Mouse (Mus musculus) kidney, embryonic 15.5 days (tissue): Measurements from ENCODE around the gene Arhgap9. TPM values are rescaled to one million over a fixed set of nuclear protein-coding genes. Genes with fewer than 3 reads are reported as not detected.

Experiments
- ATAC-seq: fragments of 200-750 bp; cut with Nextera tagmentation; replicated peaks from 2 replicates; pipeline ENCODE4 v1.8.0; 2017; ENCODE audit warnings: moderate TSS enrichment; ENCODE audit not compliant: low FRiP score
- H3K27ac ChIP-seq: fragments of 300-500 bp; sonication (generic); 2 replicates; pipeline ENCODE4 v1.5.1; 2015; ENCODE audit warnings: mild to moderate bottlenecking, inconsistent platforms
- H3K27me3 ChIP-seq: fragments of 300-500 bp; sonication (generic); 2 replicates; pipeline ENCODE4 v1.6.1; 2015; ENCODE audit warnings: inconsistent platforms
- H3K36me3 ChIP-seq: fragments of 300-500 bp; sonication (generic); 2 replicates; pipeline ENCODE4 v1.6.1; 2015; ENCODE audit warnings: inconsistent platforms
- H3K4me1 ChIP-seq: fragments of 300-500 bp; sonication (generic); 2 replicates; pipeline ENCODE4 v1.6.1; 2015; ENCODE audit warnings: inconsistent platforms
- H3K4me2 ChIP-seq: fragments of 300-500 bp; sonication (generic); 2 replicates; pipeline ENCODE4 v1.6.1; 2015; ENCODE audit warnings: moderate library complexity, mild to moderate bottlenecking, inconsistent platforms
- H3K4me3 ChIP-seq: fragments of 300-500 bp; sonication (generic); replicated peaks from 2 replicates; pipeline ENCODE4 v1.5.1; 2015; ENCODE audit warnings: mild to moderate bottlenecking, inconsistent platforms
- H3K9ac ChIP-seq: fragments of 300-500 bp; sonication (generic); 2 replicates; pipeline ENCODE4 v1.6.1; 2015; ENCODE audit warnings: mild to moderate bottlenecking, inconsistent platforms
- H3K9me3 ChIP-seq: fragments of 300-500 bp; sonication (generic); replicated peaks from 2 replicates; pipeline ENCODE4 v1.6.1; 2016; ENCODE audit warnings: inconsistent platforms
- WGBS: fragments of 180-500 bp; shearing (Covaris S2); methylation state at CpG from one replicate; pipeline ENCODE4 v1.1.7; 2015; ENCODE audit warnings: mixed read lengths; 5-methylcytosine and 5-hydroxymethylcytosine counted together
- polyA plus RNA-seq: library from polyadenylated mRNA; unstranded; fragments of >200 nt; fragmentation: Nextera tagmentation; extraction: Ambion mirVana; gene quantifications from 2 replicates; pipeline ENCODE4 v1.2.1, GENCODE M21; 2015

Gene Arhgap9
- polyA plus RNA-seq, 1 experiment from 2014 or later: 3.1 TPM

- 0 out of 2 replicates have a peak overlapping the region, but pooled peaks have one; percentile 4 for H3K4me3 ChIP-seq
- no peak overlapping the region for H3K4me2 ChIP-seq
- H3K9ac ChIP-seq: no peak overlapping the region
- H3K4me1 ChIP-seq: peaks cover 33% of the 10 kb centered on the region
- H3K27ac ChIP-seq: no peak overlapping the region
- H3K27me3 ChIP-seq: peaks cover 60% of the 10 kb centered on the region
- no peak for ATAC-seq
- H3K36me3 ChIP-seq: peaks cover 13% of the 10 kb centered on the region; the same call in 1 of the 2 replicates
- 52% methylated on average over 18 of the region's 18 CpGs for WGBS
- no peaks in the 10 kb centered on the region for H3K9me3 ChIP-seq
Observed at GRCm38 (mm10) chr10:127327461-127328145, 5.8 kb downstream of the Arhgap9 start.

- H3K9me3 ChIP-seq: no peaks in the 10 kb centered on the region
- peaks cover 22% of the 10 kb centered on the region for H3K4me1 ChIP-seq
- 70% methylated on average over 7 of the region's 7 CpGs for WGBS
- peaks cover 44% of the 10 kb centered on the region for H3K27me3 ChIP-seq
- H3K9ac ChIP-seq: no peak overlapping the region
- H3K4me2 ChIP-seq: no peak overlapping the region
- no peak overlapping the region for H3K4me3 ChIP-seq
- no peak overlapping the region for H3K27ac ChIP-seq
- no peak for ATAC-seq
- H3K36me3 ChIP-seq: peaks cover 28% of the 10 kb centered on the region
Observed at GRCm38 (mm10) chr10:127330212-127330611, 8.4 kb downstream of the Arhgap9 start.

GRCm38 (mm10) chr10:127332211-127332874 lies 10.6 kb downstream of the Arhgap9 start:
- H3K4me2 ChIP-seq: peak overlapping the region; percentile 46
- 33% methylated on average over 31 of the region's 31 CpGs for whole genome bisulfite sequencing
- no peak for ATAC-seq
- no peak overlapping the region for H3K27ac ChIP-seq
- H3K9ac ChIP-seq: no peak overlapping the region
- H3K27me3 ChIP-seq: peaks cover 24% of the 10 kb centered on the region
- peaks cover 44% of the 10 kb centered on the region for H3K36me3 ChIP-seq
- 0 out of 2 replicates have a peak, but pooled peaks cover 4% of the 10 kb centered on the region for H3K4me1 ChIP-seq
- 0 out of 2 replicates have a peak overlapping the region, but pooled peaks have one; percentile 10 for H3K4me3 ChIP-seq
- H3K9me3 ChIP-seq: no peaks in the 10 kb centered on the region

- Histone ChIP-seq H3K27me3 (peaks cover 18% of the 10 kb centered on the region), H3K4me2 (no peak overlapping the region), H3K27ac (no peak overlapping the region), H3K9me3 (no peaks in the 10 kb centered on the region), H3K4me1 (no peaks in the 10 kb centered on the region), H3K4me3 (no peak overlapping the region), H3K36me3 (peaks cover 49% of the 10 kb centered on the region), H3K9ac (no peak overlapping the region)
- no peak for ATAC-seq
- 74% methylated on average over 5 of the region's 5 CpGs for WGBS
Observed at GRCm38 (mm10) chr10:127333152-127333551, 11.4 kb downstream of the Arhgap9 start.

GRCm38 (mm10) chr10:127335271-127335670 lies 13.5 kb downstream of the Arhgap9 start:
- WGBS: 78% methylated on average over 1 of the region's 1 CpGs
- Histone ChIP-seq H3K9ac (no peak overlapping the region), H3K9me3 (no peaks in the 10 kb centered on the region), H3K27me3 (0 out of 2 replicates have a peak, but pooled peaks cover 5% of the 10 kb centered on the region), H3K27ac (no peak overlapping the region), H3K4me1 (peaks cover 14% of the 10 kb centered on the region), H3K4me3 (no peak overlapping the region), H3K36me3 (peaks cover 49% of the 10 kb centered on the region), H3K4me2 (no peak overlapping the region)
- no peak for ATAC-seq

- Histone ChIP-seq H3K9me3 (no peaks in the 10 kb centered on the region), H3K27ac (no peak overlapping the region), H3K4me2 (no peak overlapping the region), H3K27me3 (peaks cover 15% of the 10 kb centered on the region), H3K4me1 (peaks cover 31% of the 10 kb centered on the region), H3K9ac (no peak overlapping the region), H3K36me3 (peaks cover 40% of the 10 kb centered on the region), H3K4me3 (no peak overlapping the region)
- no peak for ATAC-seq
- 64% methylated on average over 5 of the region's 5 CpGs for WGBS
Observed at GRCm38 (mm10) chr10:127336952-127337351, 15.2 kb downstream of the Arhgap9 start.

- no peak overlapping the region for H3K4me2 ChIP-seq
- no peak overlapping the region for H3K9ac ChIP-seq
- H3K36me3 ChIP-seq: peaks cover 37% of the 10 kb centered on the region
- H3K9me3 ChIP-seq: no peaks in the 10 kb centered on the region
- H3K27ac ChIP-seq: no peak overlapping the region
- H3K4me3 ChIP-seq: no peak overlapping the region
- H3K27me3 ChIP-seq: peaks cover 17% of the 10 kb centered on the region
- 86% methylated on average over 6 of the region's 6 CpGs for WGBS
- peaks cover 37% of the 10 kb centered on the region for H3K4me1 ChIP-seq
- ATAC-seq: no peak
Observed at GRCm38 (mm10) chr10:127337536-127338099, 15.9 kb downstream of the Arhgap9 start.

- under 1% methylated on average over 27 of the region's 31 CpGs for WGBS
- Histone ChIP-seq H3K9me3 (no peaks in the 10 kb centered on the region), H3K4me1 (peaks cover 38% of the 10 kb centered on the region), H3K9ac (peak overlapping the region; percentile 53), H3K36me3 (peaks cover 25% of the 10 kb centered on the region), H3K4me3 (peak overlapping the region; percentile 61), H3K27ac (peak overlapping the region; percentile 93), H3K4me2 (peak overlapping the region; percentile 97), H3K27me3 (peaks cover 17% of the 10 kb centered on the region)
- peak; percentile 68 for ATAC-seq
Observed at GRCm38 (mm10) chr10:127338930-127339682, 17.3 kb downstream of the Arhgap9 start.

- peak overlapping the region; percentile 93 for H3K27ac ChIP-seq
- WGBS: under 1% methylated on average over 41 of the region's 42 CpGs
- H3K9ac ChIP-seq: peak overlapping the region; percentile 53
- peak overlapping the region; percentile 97 for H3K4me2 ChIP-seq
- peak overlapping the region; percentile 61 for H3K4me3 ChIP-seq
- peaks cover 22% of the 10 kb centered on the region for H3K36me3 ChIP-seq
- ATAC-seq: peak; percentile 55
- peaks cover 38% of the 10 kb centered on the region for H3K4me1 ChIP-seq
- H3K9me3 ChIP-seq: no peaks in the 10 kb centered on the region
- peaks cover 17% of the 10 kb centered on the region for H3K27me3 ChIP-seq
Observed at GRCm38 (mm10) chr10:127339683-127340576, 18.2 kb downstream of the Arhgap9 start.

GRCm38 (mm10) chr10:127340577-127341359 lies 19.0 kb downstream of the Arhgap9 start:
- H3K36me3 ChIP-seq: peaks cover 21% of the 10 kb centered on the region
- peak overlapping the region; percentile 61 for H3K4me3 ChIP-seq
- H3K9ac ChIP-seq: peak overlapping the region; percentile 53
- peaks cover 17% of the 10 kb centered on the region for H3K27me3 ChIP-seq
- under 1% methylated on average over 27 of the region's 27 CpGs for WGBS
- H3K4me2 ChIP-seq: peak overlapping the region; percentile 97
- H3K9me3 ChIP-seq: no peaks in the 10 kb centered on the region
- H3K27ac ChIP-seq: peak overlapping the region; percentile 93
- peaks cover 38% of the 10 kb centered on the region for H3K4me1 ChIP-seq
- ATAC-seq: no peak; the same call in 1 of the 2 replicates
